Mouse (Mus musculus) liver, embryonic 15.5 days (tissue): ENCODE results near the gene Ripply2. TPM values are rescaled to one million over a fixed set of nuclear protein-coding genes. Genes with fewer than 3 reads are reported as not detected.

Experiments
- ATAC-seq: fragments of 200-750 bp; cut with Nextera tagmentation; 2 replicates; pipeline ENCODE4 v1.8.0; 2017; ENCODE audit warnings: moderate number of reproducible peaks, mild to moderate bottlenecking, moderate library complexity; ENCODE audit not compliant: insufficient read depth
- H3K27ac ChIP-seq: fragments of 300-500 bp; sonication (generic); replicated peaks from 2 replicates; pipeline ENCODE4 v1.5.1; 2015; ENCODE audit warnings: mild to moderate bottlenecking, inconsistent platforms
- H3K27me3 ChIP-seq: fragments of 300-500 bp; sonication (generic); 2 replicates; pipeline ENCODE4 v1.6.1; 2015; ENCODE audit warnings: mild to moderate bottlenecking, inconsistent platforms
- H3K36me3 ChIP-seq: fragments of 300-500 bp; sonication (generic); replicated peaks from 2 replicates; pipeline ENCODE4 v1.6.1; 2015; ENCODE audit warnings: moderate library complexity, mild to moderate bottlenecking, inconsistent platforms
- H3K4me1 ChIP-seq: fragments of 300-500 bp; sonication (generic); replicated peaks from 2 replicates; pipeline ENCODE4 v1.6.1; 2015; ENCODE audit warnings: inconsistent platforms
- H3K4me2 ChIP-seq: fragments of 300-500 bp; sonication (generic); 2 replicates; pipeline ENCODE4 v1.6.1; 2015; ENCODE audit warnings: moderate library complexity, mild to moderate bottlenecking, inconsistent platforms
- H3K4me3 ChIP-seq: fragments of 300-500 bp; sonication (generic); replicated peaks from 2 replicates; pipeline ENCODE4 v1.5.1; 2015; ENCODE audit warnings: mild to moderate bottlenecking, inconsistent platforms
- H3K9ac ChIP-seq: fragments of 300-500 bp; sonication (generic); 2 replicates; pipeline ENCODE4 v1.6.1; 2015; ENCODE audit warnings: moderate library complexity, mild to moderate bottlenecking, inconsistent platforms
- H3K9me3 ChIP-seq: fragments of 300-500 bp; sonication (generic); replicated peaks from 2 replicates; pipeline ENCODE4 v1.6.1; 2016; ENCODE audit warnings: inconsistent platforms
- WGBS: fragments of 180-500 bp; shearing (Covaris S2); methylation state at CpG from one replicate; pipeline ENCODE4 v1.1.7; 2015; ENCODE audit warnings: mixed read lengths; ENCODE audit not compliant: insufficient replicate concordance; 5-methylcytosine and 5-hydroxymethylcytosine counted together
- polyA plus RNA-seq: library from polyadenylated mRNA; unstranded; fragments of >200 nt; fragmentation: Nextera tagmentation; extraction: Ambion mirVana; gene quantifications from 2 replicates; pipeline ENCODE4 v1.2.1, GENCODE M21; 2015

The Ripply2 gene
- polyA plus RNA-seq, 1 experiment from 2014 or later, result not detected

- Histone ChIP-seq H3K4me2 (no peak overlapping the region), H3K36me3 (no peaks in the 10 kb centered on the region), H3K4me1 (peaks cover 5% of the 10 kb centered on the region), H3K9ac (no peak overlapping the region), H3K27ac (no peak overlapping the region), H3K4me3 (no peak overlapping the region), H3K9me3 (no peaks in the 10 kb centered on the region), H3K27me3 (no peaks in the 10 kb centered on the region)
- ATAC-seq, result no peak
- 37% methylated on average over 8 of the region's 8 CpGs for WGBS
Measured at GRCm38 (mm10) chr9:87027423-87028084, 12.2 kb downstream of the Ripply2 start.

- Histone ChIP-seq H3K4me3 (no peak overlapping the region), H3K4me1 (no peaks in the 10 kb centered on the region), H3K27me3 (no peaks in the 10 kb centered on the region), H3K4me2 (no peak overlapping the region), H3K9ac (no peak overlapping the region), H3K36me3 (0 out of 2 replicates have a peak, but pooled peaks cover 5% of the 10 kb centered on the region), H3K9me3 (no peaks in the 10 kb centered on the region), H3K27ac (no peak overlapping the region)
- no peak for ATAC-seq
- WGBS, result 76% methylated on average over 4 of the region's 4 CpGs
Measured at GRCm38 (mm10) chr9:87032196-87032595, 16.9 kb downstream of the Ripply2 start.

GRCm38 (mm10) chr9:87034831-87035580 lies 19.7 kb downstream of the Ripply2 start:
- H3K4me1 ChIP-seq, result no peaks in the 10 kb centered on the region
- H3K9me3 ChIP-seq, result no peaks in the 10 kb centered on the region
- H3K27me3 ChIP-seq, result no peaks in the 10 kb centered on the region
- no peak overlapping the region for H3K9ac ChIP-seq
- 0 out of 2 replicates have a peak, but pooled peaks cover 5% of the 10 kb centered on the region for H3K36me3 ChIP-seq
- ATAC-seq, result no peak
- H3K27ac ChIP-seq, result no peak overlapping the region
- 73% methylated on average over 2 of the region's 2 CpGs for WGBS
- no peak overlapping the region for H3K4me2 ChIP-seq
- H3K4me3 ChIP-seq, result no peak overlapping the region

GRCm38 (mm10) chr9:87049425-87049824 lies 34.1 kb downstream of the Ripply2 start:
- Histone ChIP-seq H3K9me3 (no peaks in the 10 kb centered on the region), H3K27me3 (no peaks in the 10 kb centered on the region), H3K9ac (no peak overlapping the region), H3K4me1 (no peaks in the 10 kb centered on the region), H3K4me2 (no peak overlapping the region), H3K36me3 (peaks cover 7% of the 10 kb centered on the region; the same call in 1 of the 2 replicates), H3K4me3 (no peak overlapping the region), H3K27ac (no peak overlapping the region)
- ATAC-seq, result no peak
- WGBS, result 76% methylated on average over 4 of the region's 4 CpGs

GRCm38 (mm10) chr9:87055547-87056235 lies 40.4 kb downstream of the Ripply2 start:
- Histone ChIP-seq H3K27ac (no peak overlapping the region), H3K9me3 (no peaks in the 10 kb centered on the region), H3K36me3 (peaks cover 13% of the 10 kb centered on the region), H3K9ac (no peak overlapping the region), H3K27me3 (no peaks in the 10 kb centered on the region), H3K4me2 (no peak overlapping the region), H3K4me1 (no peaks in the 10 kb centered on the region), H3K4me3 (no peak overlapping the region)
- 76% methylated on average over 11 of the region's 11 CpGs for WGBS
- no peak for ATAC-seq

- H3K4me1 ChIP-seq, result no peaks in the 10 kb centered on the region
- no peak for ATAC-seq
- 69% methylated on average over 5 of the region's 5 CpGs for WGBS
- no peaks in the 10 kb centered on the region for H3K27me3 ChIP-seq
- no peak overlapping the region for H3K4me2 ChIP-seq
- H3K4me3 ChIP-seq, result no peak overlapping the region
- no peaks in the 10 kb centered on the region for H3K9me3 ChIP-seq
- no peak overlapping the region for H3K9ac ChIP-seq
- H3K27ac ChIP-seq, result no peak overlapping the region
- peaks cover 15% of the 10 kb centered on the region for H3K36me3 ChIP-seq
Measured at GRCm38 (mm10) chr9:87062337-87062736, 47.0 kb downstream of the Ripply2 start.

- H3K27ac ChIP-seq, result no peak overlapping the region
- H3K9me3 ChIP-seq, result no peaks in the 10 kb centered on the region
- H3K9ac ChIP-seq, result no peak overlapping the region
- H3K4me3 ChIP-seq, result no peak overlapping the region
- no peaks in the 10 kb centered on the region for H3K4me1 ChIP-seq
- peaks cover 20% of the 10 kb centered on the region for H3K36me3 ChIP-seq
- WGBS, result 68% methylated on average over 1 of the region's 1 CpGs
- no peaks in the 10 kb centered on the region for H3K27me3 ChIP-seq
- no peak for ATAC-seq
- no peak overlapping the region for H3K4me2 ChIP-seq
Measured at GRCm38 (mm10) chr9:87068160-87068559, 52.8 kb downstream of the Ripply2 start.

Other genes starting within 250 kb of the Ripply2 start
- 0.15 and 0.26 TPM in 2 replicates for gene Snap91, start 134.9 kb upstream of the Ripply2 start, polyA plus RNA-seq
- 32.2 and 32.4 TPM in 2 replicates for gene Cyb5r4, start 6.5 kb downstream of the Ripply2 start, polyA plus RNA-seq
- gene Mrap2, start 128.8 kb downstream of the Ripply2 start, polyA plus RNA-seq, result 0.06 TPM in 1 of 2 replicates, not detected in the other
- gene Cep162, start 240.0 kb downstream of the Ripply2 start, polyA plus RNA-seq, result 1.5 and 1.6 TPM in 2 replicates